Mouse (Mus musculus): ENCODE data around the gene Mab21l3. TPM values are rescaled to one million over a fixed set of nuclear protein-coding genes. Genes with fewer than 3 reads are reported as not detected.

Gene Mab21l3
- polyA plus RNA-seq, 1 experiment, result 0.57 TPM

DNA sequence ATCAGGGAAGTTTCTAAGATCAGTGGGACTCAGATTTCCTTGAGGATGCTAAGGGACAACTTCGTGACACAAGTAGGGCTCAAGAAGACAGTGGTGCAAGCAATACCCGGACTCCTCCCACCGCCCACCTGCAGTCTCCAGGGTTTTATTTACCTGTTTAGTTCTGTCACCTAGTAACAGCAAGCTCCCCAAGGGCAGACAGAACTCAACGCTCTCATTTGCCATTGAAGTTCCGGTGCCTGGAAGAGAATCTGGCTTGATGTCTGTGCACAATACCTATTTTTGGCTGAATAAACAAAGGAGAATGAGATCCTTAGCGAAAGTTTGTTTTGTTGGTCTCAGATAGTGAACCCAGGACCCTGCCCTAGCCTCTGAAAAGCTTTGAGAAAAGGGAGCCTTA is 45.0 kb downstream of the Mab21l3 start:
- TF ChIP-seq MAX (IDR thresholded peaks at IDR 0.05) (no peak), MYOG (IDR thresholded peaks at IDR 0.05; ENCODE audit: control insufficient read depth, extremely low read depth, insufficient read length) (no peak), CEBPB (IDR thresholded peaks at IDR 0.05; ENCODE audit: low read depth) (no peak), FOSL1 (IDR thresholded peaks at IDR 0.05; ENCODE audit: insufficient read depth, low read length, poor library complexity, severe bottlenecking) (no peak), USF1 (IDR thresholded peaks at IDR 0.05; ENCODE audit: low read depth) (no peak), CTCF (IDR thresholded peaks at IDR 0.05; ENCODE audit: control insufficient read depth, insufficient read depth, insufficient read length) (no peak), MYOD1 (IDR thresholded peaks at IDR 0.05; ENCODE audit: control insufficient read depth, insufficient read length, low read depth) (no peak)

DNA sequence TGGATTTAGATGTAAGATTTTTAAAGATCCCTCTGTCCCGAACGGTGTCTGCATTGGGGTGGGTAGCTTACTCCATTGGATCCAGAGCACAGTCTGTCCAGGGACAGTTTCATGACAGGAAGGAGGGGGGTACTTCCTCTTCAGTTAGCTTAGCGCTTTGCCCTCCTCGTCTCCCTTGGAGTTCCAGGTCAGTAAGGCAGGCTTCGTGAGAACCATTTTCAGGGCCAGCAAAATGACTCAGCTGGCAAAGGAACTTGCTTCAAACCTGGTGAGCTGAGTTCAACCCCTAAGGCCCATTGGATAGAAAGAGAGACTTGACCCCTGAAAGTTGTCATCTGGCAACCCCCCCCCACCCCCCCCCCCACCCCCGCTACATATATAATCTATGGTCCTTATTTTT is 46.0 kb downstream of the Mab21l3 start:
- Histone ChIP-seq H3K79me2 (ENCODE audit: control insufficient read depth, insufficient read depth) (no peaks in the 10 kb centered on the region), H3K27me3 (ENCODE audit: control insufficient read depth, insufficient read depth, insufficient read length) (no peaks in the 10 kb centered on the region), H3K79me3 (ENCODE audit: low read depth) (no peaks in the 10 kb centered on the region), H3ac (ENCODE audit: control insufficient read depth, insufficient read length, low read depth) (no peak overlapping the region), H3K36me3 (ENCODE audit: control insufficient read depth, insufficient read depth) (no peaks in the 10 kb centered on the region), H3K4me3 (ENCODE audit: insufficient read depth, poor library complexity, severe bottlenecking) (no peak overlapping the region)
- no peak for TF ChIP-seq CEBPB (IDR thresholded peaks at IDR 0.05; ENCODE audit: low read depth)
- no peak for TF ChIP-seq FOSL1 (IDR thresholded peaks at IDR 0.05; ENCODE audit: insufficient read depth, low read length, poor library complexity, severe bottlenecking)
- TF ChIP-seq MYOG (IDR thresholded peaks at IDR 0.05; ENCODE audit: control insufficient read depth, extremely low read depth, insufficient read length), result no peak

More for the DNA sequence above, 45.0 kb downstream of the Mab21l3 start:
- no peaks in the 10 kb centered on the region for H3K79me2 ChIP-seq (ENCODE audit: control insufficient read depth, insufficient read depth)
- no peaks in the 10 kb centered on the region for H3K79me3 ChIP-seq (ENCODE audit: low read depth)
- H3K4me3 ChIP-seq (ENCODE audit: insufficient read depth, poor library complexity, severe bottlenecking), result no peak overlapping the region
- no peaks in the 10 kb centered on the region for H3K36me3 ChIP-seq (ENCODE audit: control insufficient read depth, insufficient read depth)
- H3ac ChIP-seq (ENCODE audit: control insufficient read depth, insufficient read length, low read depth), result no peak overlapping the region
- H3K27me3 ChIP-seq (ENCODE audit: control insufficient read depth, insufficient read depth, insufficient read length), result no peaks in the 10 kb centered on the region

DNA sequence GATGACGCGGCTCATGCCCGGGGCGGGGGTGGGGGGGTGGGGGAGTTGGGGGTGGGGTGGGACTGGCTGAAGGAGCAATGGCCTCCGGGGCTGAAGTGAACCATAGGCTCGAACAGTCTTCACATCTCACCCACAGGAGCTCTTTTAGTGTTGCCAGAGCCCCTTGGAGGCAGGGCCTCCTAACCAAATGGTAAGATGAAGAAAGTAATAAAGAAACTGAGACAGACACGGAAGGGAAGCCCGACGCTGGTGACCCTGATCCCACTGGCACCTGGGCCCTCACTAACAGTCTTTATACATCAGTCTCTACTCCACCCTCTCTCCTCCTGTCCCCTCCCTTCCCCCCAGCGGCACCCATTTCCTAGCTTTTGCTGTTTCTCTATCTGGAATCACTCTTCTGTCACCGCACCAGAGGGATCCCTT is 48.2 kb downstream of the Mab21l3 start:
- no peaks in the 10 kb centered on the region for H3K79me2 ChIP-seq (ENCODE audit: control insufficient read depth, insufficient read depth)
- no peaks in the 10 kb centered on the region for H3K79me3 ChIP-seq (ENCODE audit: low read depth)
- H3ac ChIP-seq (ENCODE audit: control insufficient read depth, insufficient read length, low read depth), result no peak overlapping the region
- H3K36me3 ChIP-seq (ENCODE audit: control insufficient read depth, insufficient read depth), result no peaks in the 10 kb centered on the region
- no peaks in the 10 kb centered on the region for H3K27me3 ChIP-seq (ENCODE audit: control insufficient read depth, insufficient read depth, insufficient read length)
- no peak overlapping the region for H3K4me3 ChIP-seq (ENCODE audit: insufficient read depth, poor library complexity, severe bottlenecking)
- TF ChIP-seq USF1 (IDR thresholded peaks at IDR 0.05; ENCODE audit: low read depth) (no peak), MAX (IDR thresholded peaks at IDR 0.05) (no peak), FOSL1 (IDR thresholded peaks at IDR 0.05; ENCODE audit: insufficient read depth, low read length, poor library complexity, severe bottlenecking) (no peak), MYOD1 (IDR thresholded peaks at IDR 0.05; ENCODE audit: control insufficient read depth, insufficient read length, low read depth) (no peak), CEBPB (IDR thresholded peaks at IDR 0.05; ENCODE audit: low read depth) (no peak), MYOG (IDR thresholded peaks at IDR 0.05; ENCODE audit: control insufficient read depth, extremely low read depth, insufficient read length) (no peak), CTCF (IDR thresholded peaks at IDR 0.05; ENCODE audit: control insufficient read depth, insufficient read depth, insufficient read length) (no peak)

DNA sequence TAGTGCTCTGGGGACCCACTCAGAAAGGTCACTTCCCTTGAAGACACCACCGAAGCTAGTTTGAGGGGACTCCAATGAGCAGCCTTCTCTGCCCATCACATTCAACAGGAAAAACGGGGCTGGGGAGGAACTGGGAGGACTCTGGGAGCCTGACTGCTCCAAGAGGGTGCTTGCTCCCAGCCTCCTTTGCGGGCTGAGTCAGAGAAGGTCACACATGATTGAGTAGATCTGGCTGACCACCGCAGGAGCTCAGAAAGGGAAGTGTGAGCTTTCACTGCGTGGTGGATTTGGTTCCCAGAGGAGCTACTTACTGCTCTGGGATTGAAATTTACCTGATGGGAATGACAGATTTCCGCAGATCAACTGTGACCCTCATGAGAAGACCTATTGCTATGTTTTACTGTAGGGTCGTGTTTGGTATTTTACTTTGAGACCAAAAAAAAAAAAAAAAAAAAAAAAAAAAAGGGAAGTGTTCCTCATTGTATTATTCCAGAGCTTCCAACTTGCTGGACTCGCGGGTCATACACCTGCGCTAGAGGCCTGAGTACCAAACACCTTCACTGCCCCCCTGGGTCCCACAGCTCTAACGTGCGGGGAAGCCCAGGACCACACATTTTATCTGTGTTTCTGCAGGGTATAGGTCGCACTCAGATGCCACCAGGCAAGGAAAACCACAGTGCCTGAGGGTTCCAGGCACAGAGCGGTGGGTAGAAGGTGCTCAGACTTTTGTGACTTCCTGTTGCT is 48.7 kb downstream of the Mab21l3 start:
- TF ChIP-seq MYOG (IDR thresholded peaks at IDR 0.05; ENCODE audit: control insufficient read depth, extremely low read depth, insufficient read length), result no peak
- no peak for TF ChIP-seq FOSL1 (IDR thresholded peaks at IDR 0.05; ENCODE audit: insufficient read depth, low read length, poor library complexity, severe bottlenecking)
- no peak for TF ChIP-seq CEBPB (IDR thresholded peaks at IDR 0.05; ENCODE audit: low read depth)
- no peak for TF ChIP-seq MAX (IDR thresholded peaks at IDR 0.05)
- TF ChIP-seq USF1 (IDR thresholded peaks at IDR 0.05; ENCODE audit: low read depth), result no peak
- no peak for TF ChIP-seq CTCF (IDR thresholded peaks at IDR 0.05; ENCODE audit: control insufficient read depth, insufficient read depth, insufficient read length)
- no peak for TF ChIP-seq MYOD1 (IDR thresholded peaks at IDR 0.05; ENCODE audit: control insufficient read depth, insufficient read length, low read depth)
- Histone ChIP-seq H3K79me2 (ENCODE audit: control insufficient read depth, insufficient read depth) (no peaks in the 10 kb centered on the region), H3K4me3 (ENCODE audit: insufficient read depth, poor library complexity, severe bottlenecking) (no peak overlapping the region), H3K36me3 (ENCODE audit: control insufficient read depth, insufficient read depth) (no peaks in the 10 kb centered on the region), H3K27me3 (ENCODE audit: control insufficient read depth, insufficient read depth, insufficient read length) (no peaks in the 10 kb centered on the region), H3K79me3 (ENCODE audit: low read depth) (no peaks in the 10 kb centered on the region), H3ac (ENCODE audit: control insufficient read depth, insufficient read length, low read depth) (no peak overlapping the region)

DNA sequence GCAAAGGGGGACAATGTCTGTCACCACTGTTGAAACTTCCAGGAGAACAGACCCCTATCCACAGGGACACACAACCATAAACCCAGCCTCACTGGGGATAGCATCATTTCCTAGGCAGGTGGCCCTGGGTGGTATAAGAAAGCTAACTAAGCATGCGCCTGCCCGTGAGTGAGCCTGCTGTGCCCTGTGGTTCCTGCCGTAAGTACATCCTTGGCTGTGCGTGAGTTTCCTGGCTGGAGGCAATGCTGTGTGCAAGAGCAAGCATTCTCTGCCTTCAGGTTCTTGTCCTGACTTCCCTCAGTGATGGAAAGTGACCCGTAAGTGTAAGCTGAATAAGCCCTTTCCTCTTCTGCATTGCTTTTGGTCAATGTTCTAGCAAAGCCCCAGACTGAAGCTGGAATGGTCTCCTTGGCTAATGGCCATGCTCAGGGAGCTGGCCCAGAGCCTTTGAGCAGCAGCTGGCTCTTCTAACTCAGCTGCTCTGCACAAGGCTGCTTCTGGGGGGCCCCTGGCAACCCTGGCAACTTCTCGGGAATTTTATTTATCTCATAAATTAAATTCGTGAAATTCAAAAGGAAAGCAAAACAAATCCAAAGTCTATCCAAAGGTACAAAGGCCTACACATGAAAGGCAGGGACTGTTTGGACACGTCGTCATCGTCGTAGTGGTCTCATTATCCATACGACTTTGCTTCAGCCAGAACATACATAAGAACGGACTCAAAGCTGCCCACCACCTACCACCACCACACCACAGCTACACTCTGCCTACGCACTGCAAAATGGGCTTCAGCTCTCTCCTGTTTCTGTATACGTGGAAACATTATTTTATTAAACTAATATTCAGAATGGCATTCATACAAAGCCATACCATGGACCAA is 50.7 kb downstream of the Mab21l3 start:
- TF ChIP-seq CEBPB (IDR thresholded peaks at IDR 0.05; ENCODE audit: low read depth) (no peak), MYOD1 (IDR thresholded peaks at IDR 0.05; ENCODE audit: control insufficient read depth, insufficient read length, low read depth) (no peak), FOSL1 (IDR thresholded peaks at IDR 0.05; ENCODE audit: insufficient read depth, low read length, poor library complexity, severe bottlenecking) (no peak), MYOG (IDR thresholded peaks at IDR 0.05; ENCODE audit: control insufficient read depth, extremely low read depth, insufficient read length) (no peak), USF1 (IDR thresholded peaks at IDR 0.05; ENCODE audit: low read depth) (no peak), CTCF (IDR thresholded peaks at IDR 0.05; ENCODE audit: control insufficient read depth, insufficient read depth, insufficient read length) (no peak), MAX (IDR thresholded peaks at IDR 0.05) (no peak)
- H3K79me2 ChIP-seq (ENCODE audit: control insufficient read depth, insufficient read depth), result no peaks in the 10 kb centered on the region
- H3ac ChIP-seq (ENCODE audit: control insufficient read depth, insufficient read length, low read depth), result no peak overlapping the region
- H3K79me3 ChIP-seq (ENCODE audit: low read depth), result no peaks in the 10 kb centered on the region
- no peaks in the 10 kb centered on the region for H3K27me3 ChIP-seq (ENCODE audit: control insufficient read depth, insufficient read depth, insufficient read length)
- no peaks in the 10 kb centered on the region for H3K36me3 ChIP-seq (ENCODE audit: control insufficient read depth, insufficient read depth)
- no peak overlapping the region for H3K4me3 ChIP-seq (ENCODE audit: insufficient read depth, poor library complexity, severe bottlenecking)

Measured in C2C12 (cell line).